Mouse (Mus musculus) kidney, adult 2 months (tissue): ENCODE data around the gene Klhl20. TPM values are rescaled to one million over a fixed set of nuclear protein-coding genes. Genes with fewer than 3 reads are reported as not detected.

Experiments
- DNase-seq: peaks from one replicate; pipeline ENCODE4 v3.0.0; 2021
- H3K27ac ChIP-seq: fragments of 200-500 bp; 2 replicates; pipeline ENCODE4 v1.5.1; 2012; ENCODE audit warnings: low read depth, low read length, control low read depth, inconsistent platforms; ENCODE audit not compliant: insufficient read depth
- H3K27me3 ChIP-seq: fragments of 200-500 bp; replicated peaks from 2 replicates; pipeline ENCODE4 v1.6.1; 2012; ENCODE audit warnings: mild to moderate bottlenecking, moderate library complexity, low read length, inconsistent platforms; ENCODE audit not compliant: control insufficient read depth, insufficient read depth
- H3K36me3 ChIP-seq: fragments of 200-500 bp; 2 replicates; pipeline ENCODE4 v1.6.1; 2012; ENCODE audit warnings: mild to moderate bottlenecking, moderate library complexity, low read length, inconsistent platforms; ENCODE audit not compliant: control insufficient read depth, insufficient read depth
- H3K4me1 ChIP-seq: fragments of 200-500 bp; 2 replicates; pipeline ENCODE4 v1.6.1; 2011; ENCODE audit warnings: low read length; ENCODE audit not compliant: control insufficient read depth, insufficient read depth
- H3K4me3 ChIP-seq: fragments of 200-500 bp; 2 replicates; pipeline ENCODE4 v1.5.1; 2011; ENCODE audit warnings: mild to moderate bottlenecking, low read depth, low read length, control low read depth; ENCODE audit not compliant: insufficient read depth
- CTCF ChIP-seq: fragments of 200-500 bp; conservative IDR thresholded peaks from 2 replicates; pipeline ENCODE4 v1.5.1; 2011; ENCODE audit warnings: low read depth, mild to moderate bottlenecking, control low read depth, low read length, moderate library complexity, mixed read lengths; ENCODE audit not compliant: insufficient read depth, insufficient read length
- POLR2A ChIP-seq: fragments of 200-500 bp; IDR thresholded peaks from one replicate; pipeline ENCODE4 v1.6.1; 2011; ENCODE audit warnings: low read depth, low read length, control low read depth
- WGBS: fragments of 180-500 bp; shearing (Covaris S2); methylation state at CpG from one replicate; pipeline ENCODE4 v1.1.7; 2018; 5-methylcytosine and 5-hydroxymethylcytosine counted together
- polyA plus RNA-seq: library from polyadenylated mRNA; depleted of rRNA; stranded (reverse); fragments of >200 nt; gene quantifications from 2 replicates; pipeline ENCODE4 v1.2.3, GENCODE M21; 2012

Gene Klhl20
- polyA plus RNA-seq, 1 experiment, result 7.2 TPM

- DNase-seq, result peak; percentile 82
Observed at GRCm38 (mm10) chr1:161122661-161123418, 8.5 kb downstream of the Klhl20 start.

GRCm38 (mm10) chr1:161114591-161114990 is 16.7 kb downstream of the Klhl20 start:
- peak; percentile 51 for DNase-seq
- H3K4me1 ChIP-seq, result peaks cover 8% of the 10 kb centered on the region
- TF ChIP-seq CTCF, result no peak
- TF ChIP-seq POLR2A, result no peak
- H3K36me3 ChIP-seq, result no peaks in the 10 kb centered on the region
- H3K4me3 ChIP-seq, result no peak overlapping the region
- no peaks in the 10 kb centered on the region for H3K27me3 ChIP-seq
- H3K27ac ChIP-seq, result peak overlapping the region; percentile 31; the same call in 1 of the 2 replicates

More at GRCm38 (mm10) chr1:161122661-161123418, 8.5 kb downstream of the Klhl20 start:
- Histone ChIP-seq H3K4me3 (no peak overlapping the region), H3K27ac (peak overlapping the region; percentile 95), H3K4me1 (peaks cover 10% of the 10 kb centered on the region; the same call in 1 of the 2 replicates), H3K36me3 (no peaks in the 10 kb centered on the region), H3K27me3 (no peaks in the 10 kb centered on the region)
- 60% methylated on average over 10 of the region's 10 CpGs for WGBS
- TF ChIP-seq POLR2A, result no peak
- no peak for TF ChIP-seq CTCF

GRCm38 (mm10) chr1:161109216-161109615 is 22.1 kb downstream of the Klhl20 start:
- peak; percentile 68 for DNase-seq
- whole genome bisulfite sequencing, result 68% methylated on average over 8 of the region's 8 CpGs

GRCm38 (mm10) chr1:161103842-161104241 is 27.5 kb downstream of the Klhl20 start:
- H3K27me3 ChIP-seq, result no peaks in the 10 kb centered on the region
- TF ChIP-seq POLR2A (no peak), CTCF (no peak)

More at GRCm38 (mm10) chr1:161109216-161109615, 22.1 kb downstream of the Klhl20 start:
- Histone ChIP-seq H3K4me3 (no peak overlapping the region), H3K27me3 (no peaks in the 10 kb centered on the region), H3K27ac (no peak overlapping the region), H3K4me1 (no peaks in the 10 kb centered on the region), H3K36me3 (peaks cover 2% of the 10 kb centered on the region; the same call in 1 of the 2 replicates)
- TF ChIP-seq CTCF, result no peak
- no peak for TF ChIP-seq POLR2A

GRCm38 (mm10) chr1:161099721-161100405 is 31.4 kb downstream of the Klhl20 start:
- DNase-seq, result no peak
- no peaks in the 10 kb centered on the region for H3K27me3 ChIP-seq
- no peak overlapping the region for H3K27ac ChIP-seq
- H3K36me3 ChIP-seq, result peaks cover 2% of the 10 kb centered on the region
- H3K4me1 ChIP-seq, result no peaks in the 10 kb centered on the region
- H3K4me3 ChIP-seq, result no peak overlapping the region
- TF ChIP-seq CTCF, result no peak
- no peak for TF ChIP-seq POLR2A
- WGBS, result 90% methylated on average over 4 of the region's 4 CpGs

More at GRCm38 (mm10) chr1:161103842-161104241, 27.5 kb downstream of the Klhl20 start:
- H3K36me3 ChIP-seq, result peaks cover 2% of the 10 kb centered on the region; the same call in 1 of the 2 replicates
- H3K27ac ChIP-seq, result no peak overlapping the region
- H3K4me3 ChIP-seq, result no peak overlapping the region
- WGBS, result 76% methylated on average over 1 of the region's 1 CpGs
- H3K4me1 ChIP-seq, result no peaks in the 10 kb centered on the region
- DNase-seq, result no peak

GRCm38 (mm10) chr1:161077243-161077642 is 54.1 kb downstream of the Klhl20 start:
- Histone ChIP-seq H3K36me3 (no peaks in the 10 kb centered on the region; the same call in 1 of the 2 replicates), H3K4me1 (peaks cover 7% of the 10 kb centered on the region), H3K27me3 (no peaks in the 10 kb centered on the region), H3K27ac (no peak overlapping the region), H3K4me3 (no peak overlapping the region)
- TF ChIP-seq POLR2A (no peak), CTCF (no peak)
- DNase-seq, result no peak
- WGBS, result 86% methylated on average over 3 of the region's 3 CpGs

DNA sequence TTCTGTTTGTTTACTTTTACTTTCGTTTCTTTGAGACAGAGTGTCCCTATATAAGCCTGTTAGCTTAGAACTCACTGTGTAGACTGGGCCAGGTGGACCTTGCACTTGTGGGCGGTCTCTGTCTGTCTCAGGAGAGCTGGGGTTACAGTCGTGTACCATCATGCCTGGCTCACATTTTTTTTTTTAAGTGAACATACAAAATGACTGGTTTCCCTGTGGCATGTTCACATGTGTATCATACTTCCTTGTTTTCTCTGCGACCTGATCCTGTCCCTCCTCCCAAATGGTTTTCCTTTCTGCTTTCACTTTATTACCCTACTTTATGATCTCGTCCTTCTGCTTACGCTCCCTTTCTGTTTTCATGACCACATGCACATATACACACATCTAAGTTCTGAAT is 55.1 kb downstream of the Klhl20 start:
- Histone ChIP-seq H3K27ac (no peak overlapping the region; the same call in 1 of the 2 replicates), H3K4me3 (no peak overlapping the region), H3K4me1 (peaks cover 15% of the 10 kb centered on the region), H3K27me3 (no peaks in the 10 kb centered on the region), H3K36me3 (no peaks in the 10 kb centered on the region; the same call in 1 of the 2 replicates)
- TF ChIP-seq CTCF (no peak), POLR2A (no peak)
- peak; percentile 85 for DNase-seq
- 44% methylated on average over 6 of the region's 6 CpGs for WGBS
